Mouse (Mus musculus) CD4-positive, CD25-positive, alpha-beta regulatory T cell, adult 2 months (primary cell): ENCODE measurements around the gene S100a10.

Source experiments
- DNase-seq: peaks from one replicate; pipeline ENCODE4 v3.0.0-alpha.2; 2012; ENCODE audit warnings: low read depth, low spot score

S100a10 gene

GRCm38 (mm10) chr3:93580039-93580403 is 25.1 kb downstream of the S100a10 start:
- no peak for DNase-seq

DNA sequence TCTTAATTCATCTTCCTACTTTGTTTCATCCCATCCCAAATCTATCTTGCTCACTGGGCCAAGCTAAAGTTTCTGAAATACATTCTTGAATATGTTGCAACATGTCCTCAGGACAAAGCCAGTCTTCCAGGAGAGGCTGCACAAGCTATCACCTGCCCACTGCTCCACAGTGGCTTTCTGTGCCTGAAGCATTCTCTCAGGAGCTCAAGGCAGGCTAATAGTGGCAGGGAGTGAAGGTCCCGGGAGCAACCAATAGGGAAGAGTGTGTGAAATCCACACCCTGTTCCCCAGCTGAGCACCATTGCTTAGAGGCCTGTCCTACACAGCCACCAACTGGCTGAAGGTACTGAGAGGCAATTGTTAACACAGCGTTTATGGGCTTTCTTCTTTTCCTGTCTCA is 26.1 kb downstream of the S100a10 start:
- DNase-seq: no peak

DNA sequence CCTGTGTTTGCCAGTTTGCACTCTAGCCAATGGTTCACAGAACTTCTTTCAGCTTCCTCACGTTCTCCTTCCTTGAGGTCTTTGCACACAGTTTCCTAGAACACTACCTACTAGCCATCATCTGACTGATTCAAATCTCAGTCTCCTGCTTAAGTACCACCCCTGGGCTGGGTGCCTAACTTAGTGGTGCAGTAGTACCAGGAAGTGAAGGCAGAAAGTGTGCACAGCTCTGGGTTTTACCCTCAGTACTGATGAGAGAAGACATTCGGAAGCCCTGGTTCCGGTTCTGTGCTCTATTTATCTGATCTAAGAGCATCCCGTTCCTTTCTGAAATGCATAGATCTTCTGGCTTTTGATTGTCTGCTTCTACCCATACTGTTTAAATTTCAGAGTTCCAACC is 26.8 kb downstream of the S100a10 start:
- DNase-seq: peak; percentile 67

DNA sequence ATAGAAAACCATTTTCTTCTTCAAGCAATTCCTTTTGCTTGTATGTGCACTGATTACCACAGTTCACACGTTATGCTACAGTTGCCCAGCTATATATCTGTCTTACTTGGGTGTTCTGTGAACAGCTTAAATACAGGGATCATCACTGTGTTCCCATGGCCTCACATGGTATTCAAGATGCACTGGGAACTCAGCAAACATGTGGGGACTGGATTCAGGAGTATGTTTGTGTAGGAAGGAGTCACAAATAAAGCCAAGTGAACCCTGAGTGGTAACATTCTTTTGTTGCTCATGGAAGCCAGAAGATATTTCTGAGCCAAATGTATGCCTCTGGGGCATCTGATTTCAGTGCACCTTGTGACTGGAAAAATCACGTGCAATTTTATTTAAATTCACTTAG is 28.2 kb downstream of the S100a10 start:
- DNase-seq: no peak

- DNase-seq: no peak
Observed at GRCm38 (mm10) chr3:93589629-93590028, 34.7 kb downstream of the S100a10 start.

DNA sequence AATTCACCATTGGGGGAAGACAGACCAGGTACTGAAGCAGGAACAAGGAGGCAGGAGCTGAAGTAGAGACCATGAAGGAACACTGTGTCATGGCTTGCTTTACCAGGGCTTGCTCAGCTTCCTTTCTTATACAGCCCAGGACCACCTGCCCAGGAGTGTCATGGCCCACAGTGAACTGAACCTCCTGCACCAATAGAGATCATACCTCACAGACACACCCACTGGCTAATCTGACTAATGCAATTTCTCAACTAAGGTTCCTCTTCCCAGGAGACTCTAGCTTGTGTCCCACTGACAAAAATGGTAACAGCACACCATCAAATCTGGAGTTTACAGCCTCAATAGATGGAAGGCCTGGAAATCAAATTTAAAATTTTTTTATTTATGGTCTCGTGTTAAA is 35.4 kb downstream of the S100a10 start:
- no peak for DNase-seq

GRCm38 (mm10) chr3:93592100-93592499 is 37.2 kb downstream of the S100a10 start:
- DNase-seq: no peak

- no peak for DNase-seq
Observed at GRCm38 (mm10) chr3:93592976-93593375, 38.1 kb downstream of the S100a10 start.

- peak; percentile 73 for DNase-seq
Observed at GRCm38 (mm10) chr3:93593512-93593911, 38.6 kb downstream of the S100a10 start.

DNA sequence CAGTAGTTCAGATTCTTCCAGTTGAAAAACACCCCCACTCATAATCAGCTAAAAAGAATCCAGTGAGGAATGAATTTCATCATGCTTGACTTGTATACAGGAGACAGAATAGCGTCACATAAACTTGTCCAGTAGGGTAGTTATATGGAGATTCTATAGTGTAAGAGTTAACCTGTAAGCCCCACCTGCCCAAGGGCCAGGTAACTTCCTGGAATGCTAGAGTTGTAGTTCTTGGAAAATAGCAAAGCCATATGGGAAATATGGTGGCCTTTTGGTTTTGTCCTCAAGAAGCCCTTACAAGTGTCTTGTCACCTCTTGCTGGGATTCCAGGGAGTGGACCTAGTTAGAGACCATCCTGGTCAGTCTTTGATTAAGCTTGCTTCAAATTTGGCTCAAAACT is 41.8 kb downstream of the S100a10 start:
- DNase-seq: no peak

DNA sequence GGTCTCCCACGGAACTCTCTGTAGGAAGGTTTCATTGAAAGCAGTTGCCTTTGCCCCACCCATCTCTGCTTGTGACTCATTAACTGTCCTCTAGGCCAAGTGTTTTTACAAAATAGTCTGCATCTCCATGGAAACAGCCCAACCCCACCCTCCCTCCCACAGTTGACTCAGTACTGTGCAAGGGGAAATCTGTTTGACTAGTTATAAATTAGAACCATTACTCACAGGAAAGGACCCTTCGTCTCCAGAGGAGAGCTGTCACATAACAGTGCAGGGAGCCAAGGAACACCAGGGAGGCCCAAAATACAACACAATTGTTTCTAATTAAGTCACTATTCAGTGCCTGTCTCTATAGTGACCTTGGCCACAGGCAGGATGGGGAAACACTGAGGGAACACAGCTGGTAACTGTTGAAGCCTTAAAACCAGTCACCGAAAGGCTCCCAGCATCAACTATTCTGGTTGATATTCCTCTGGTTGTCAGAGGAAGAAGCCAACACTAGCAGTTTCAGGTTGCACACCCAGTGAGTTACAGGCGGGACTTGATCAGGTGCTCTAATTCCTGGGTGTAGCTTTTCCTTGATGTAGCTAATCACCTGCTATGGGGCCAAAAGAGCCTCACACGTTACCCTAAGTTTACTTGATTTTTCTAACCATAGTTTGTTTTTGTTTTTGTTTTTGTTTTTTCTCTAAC is 42.5 kb downstream of the S100a10 start:
- peak; percentile 89 for DNase-seq

DNA sequence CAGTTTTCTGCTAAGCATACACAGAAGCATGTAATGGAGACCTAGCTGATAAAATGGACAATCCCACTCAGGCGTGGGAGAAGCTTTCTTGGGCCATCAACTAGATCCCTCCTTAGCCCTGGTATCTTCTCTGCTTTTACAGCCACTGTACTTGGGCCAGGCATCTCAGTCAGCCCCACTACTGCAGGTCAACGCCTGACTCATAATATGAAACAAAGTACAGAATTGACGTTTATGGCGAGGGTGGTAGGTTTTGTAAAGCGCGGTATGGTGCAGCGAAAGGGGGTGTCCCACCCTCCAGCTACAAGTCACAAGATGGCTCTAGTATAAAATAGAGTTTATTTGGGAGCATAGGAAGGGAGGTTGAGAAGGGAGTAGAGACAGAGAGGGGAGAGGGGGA is 43.1 kb downstream of the S100a10 start:
- peak; percentile 57 for DNase-seq

DNA sequence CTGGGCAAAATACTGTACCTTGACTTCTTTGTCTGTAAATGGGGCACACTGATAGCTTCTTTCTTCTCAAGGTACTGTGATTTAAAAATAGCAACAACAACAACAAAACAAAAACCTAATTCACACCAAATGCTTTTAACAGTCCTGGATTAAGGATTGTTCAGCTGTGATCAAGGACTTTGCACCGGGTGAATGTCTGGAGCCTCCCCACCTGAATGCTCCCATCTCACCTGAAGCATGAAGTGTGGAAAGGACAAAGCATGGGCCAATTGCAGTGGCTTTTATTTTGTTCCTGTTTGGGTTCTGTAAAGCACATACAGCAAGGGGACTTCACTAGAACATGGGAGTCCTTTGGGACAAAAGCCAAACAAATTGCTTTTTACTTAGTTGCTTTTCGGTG is 45.3 kb downstream of the S100a10 start:
- DNase-seq: no peak

DNA sequence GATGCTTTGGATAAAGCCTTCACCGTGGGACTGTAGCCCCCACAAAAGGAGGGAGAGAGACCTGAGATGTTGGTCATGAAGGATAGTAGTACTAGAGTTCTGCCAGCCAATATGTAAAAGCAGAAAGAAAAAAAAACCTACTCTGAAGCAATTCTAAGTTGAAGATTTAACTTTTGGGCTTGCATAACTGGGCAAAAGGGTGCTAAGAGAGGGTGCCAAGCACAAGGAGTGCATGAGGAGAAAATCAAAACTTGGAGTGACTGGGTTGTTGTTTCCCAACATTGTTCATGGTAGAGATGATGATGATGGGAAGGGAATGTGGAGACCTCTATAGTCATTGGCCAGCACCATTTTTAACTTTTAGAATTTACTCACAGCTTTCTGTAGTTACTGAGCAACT is 47.0 kb downstream of the S100a10 start:
- DNase-seq: no peak

GRCm38 (mm10) chr3:93608970-93609369 is 54.1 kb downstream of the S100a10 start:
- peak; percentile 71 for DNase-seq
